In genomic region chr11:56290651-56291578, GRCm38 (mm10) we compare ENCODE assay signal across 13 mouse cellular contexts.
DNase-seq lines count a peak whose midpoint lies in the region; ATAC-seq lines count a peak whose summit lies in the region.
"Had no signal": no experiment of that assay in that cellular context is flagged by ENCODE, and none has a peak within 500 bp of the region (broad histone marks: within the 10 kb centered on the region; RNA-seq: fewer than 3 reads in every experiment).

No protein-coding gene starts in this region.

- WGBS in hindbrain, embryonic 15.5 days = 53% methylated on average over 13 of the region's 13 CpGs
- 86% methylated on average over 13 of the region's 13 CpGs for WGBS in hindbrain, embryonic 11.5 days
- WGBS in midbrain, embryonic 16.5 days = 46% methylated on average over 13 of the region's 13 CpGs

- no peak overlapping the region for H3K4me3 ChIP-seq in hindbrain, embryonic 15.5 days
- H3K4me3 ChIP-seq in hindbrain, embryonic 11.5 days (ENCODE audit: low read depth, low read length) = no peak overlapping the region
- no peak overlapping the region for H3K4me3 ChIP-seq in midbrain, embryonic 16.5 days (ENCODE audit: low read depth, low read length)
- H3K4me3 ChIP-seq: embryonic facial prominence, embryonic 15.5 days; heart, embryonic 13.5 days; lung, embryonic 15.5 days; myocyte had no signal

- peak overlapping the region; percentile 29 for H3K4me2 ChIP-seq in hindbrain, embryonic 15.5 days
- no peak overlapping the region for H3K4me2 ChIP-seq in hindbrain, embryonic 11.5 days (replicated peaks; ENCODE audit: low read depth, low read length)
- H3K4me2 ChIP-seq in midbrain, embryonic 16.5 days (ENCODE audit: low read length) = peak overlapping the region; percentile 26
- H3K4me2 ChIP-seq: embryonic facial prominence, embryonic 15.5 days; heart, embryonic 13.5 days; lung, embryonic 15.5 days had no signal

- no peak for ATAC-seq in hindbrain, embryonic 15.5 days (ENCODE audit: low FRiP score, low read depth)
- ATAC-seq in hindbrain, embryonic 11.5 days (ENCODE audit: low FRiP score) = no peak
- ATAC-seq in midbrain, embryonic 16.5 days = peak; percentile 54; the same call in 1 of the 2 replicates

- no peaks in the 10 kb centered on the region for H3K36me3 ChIP-seq in hindbrain, embryonic 15.5 days
- no peaks in the 10 kb centered on the region for H3K36me3 ChIP-seq in hindbrain, embryonic 11.5 days (ENCODE audit: control insufficient read depth, insufficient read depth, low read length)
- H3K36me3 ChIP-seq in midbrain, embryonic 16.5 days (ENCODE audit: control insufficient read depth, insufficient read depth, low read length) = no peaks in the 10 kb centered on the region
- H3K36me3 ChIP-seq: embryonic facial prominence, embryonic 15.5 days; heart, embryonic 13.5 days; lung, embryonic 15.5 days had no signal

- peak overlapping the region; percentile 30; the same call in 1 of the 2 replicates for H3K27ac ChIP-seq in hindbrain, embryonic 15.5 days (replicated peaks)
- no peak overlapping the region for H3K27ac ChIP-seq in hindbrain, embryonic 11.5 days (ENCODE audit: low read depth, low read length)
- H3K27ac ChIP-seq in midbrain, embryonic 16.5 days (ENCODE audit: low read length) = peak overlapping the region; percentile 6; the same call in 1 of the 2 replicates
- H3K27ac ChIP-seq: embryonic facial prominence, embryonic 15.5 days; heart, embryonic 13.5 days; lung, embryonic 15.5 days had no signal

- no peak overlapping the region for H3K9ac ChIP-seq in hindbrain, embryonic 15.5 days
- no peak overlapping the region for H3K9ac ChIP-seq in hindbrain, embryonic 11.5 days (ENCODE audit: low read depth, low read length)
- no peak overlapping the region for H3K9ac ChIP-seq in midbrain, embryonic 16.5 days (ENCODE audit: low read depth, low read length)
- H3K9ac ChIP-seq: embryonic facial prominence, embryonic 15.5 days; heart, embryonic 13.5 days; lung, embryonic 15.5 days had no signal

- no peak for DNase-seq in hindbrain, embryonic 11.5 days (ENCODE audit: low spot score)
- DNase-seq in brain, adult 2 months (ENCODE audit: low read depth, low spot score) = peak; percentile 31
- peak; percentile 59 to 61 for DNase-seq in heart, adult 9 months (ENCODE audit: low spot score in 2 of 2)
- no peak for DNase-seq in frontal cortex, postnatal 14 days (ENCODE audit: low spot score in 2 of 2)
- no peak for DNase-seq in thymus, postnatal 36 days
- DNase-seq: cerebellum, postnatal 36 days; kidney, adult 11 months had no signal

- no peaks in the 10 kb centered on the region for H3K9me3 ChIP-seq in hindbrain, embryonic 15.5 days
- H3K9me3 ChIP-seq in hindbrain, embryonic 11.5 days (ENCODE audit: control insufficient read depth, low read length) = no peaks in the 10 kb centered on the region
- H3K9me3 ChIP-seq in midbrain, embryonic 16.5 days (replicated peaks; ENCODE audit: control insufficient read depth, low read length, poor library complexity, severe bottlenecking) = no peaks in the 10 kb centered on the region
- H3K9me3 ChIP-seq: embryonic facial prominence, embryonic 15.5 days; heart, embryonic 13.5 days; lung, embryonic 15.5 days had no signal

- no peaks in the 10 kb centered on the region for H3K27me3 ChIP-seq in hindbrain, embryonic 15.5 days
- H3K27me3 ChIP-seq in hindbrain, embryonic 11.5 days (ENCODE audit: control insufficient read depth, insufficient read depth, low read length) = no peaks in the 10 kb centered on the region
- no peaks in the 10 kb centered on the region for H3K27me3 ChIP-seq in midbrain, embryonic 16.5 days (ENCODE audit: control insufficient read depth, insufficient read depth, low read depth, low read length)
- H3K27me3 ChIP-seq: embryonic facial prominence, embryonic 15.5 days; heart, embryonic 13.5 days; lung, embryonic 15.5 days had no signal

- peaks cover 14% of the 10 kb centered on the region for H3K4me1 ChIP-seq in hindbrain, embryonic 15.5 days (replicated peaks)
- no peaks in the 10 kb centered on the region for H3K4me1 ChIP-seq in hindbrain, embryonic 11.5 days (replicated peaks; ENCODE audit: control insufficient read depth, insufficient read depth, low read length)
- H3K4me1 ChIP-seq in midbrain, embryonic 16.5 days (ENCODE audit: control insufficient read depth, insufficient read depth, low read length) = no peaks in the 10 kb centered on the region; the same call in 1 of the 2 replicates
- H3K4me1 ChIP-seq: embryonic facial prominence, embryonic 15.5 days; heart, embryonic 13.5 days; lung, embryonic 15.5 days had no signal

Comparison
In these comparisons a context has a peak if more than half of its experiments do, and no peak if none do; other contexts are left out.
1. DNase-seq: peak in brain, adult 2 months (single experiment) and heart, adult 9 months (2 of 2); none in hindbrain, embryonic 11.5 days (single experiment), frontal cortex, postnatal 14 days (0 of 2) and thymus, postnatal 36 days (0 of 2).